Mouse (Mus musculus): ENCODE results near the gene Gm13271. TPM values are rescaled to one million over a fixed set of nuclear protein-coding genes. Genes with fewer than 3 reads are reported as not detected.
"Not testable (repeated sequence)": the region's sequence is repeated elsewhere in the genome, so short reads cannot be mapped to it uniquely, and the experiment has no call there.

Gm13271 gene
- polyA plus RNA-seq, 1 experiment from 2014 or later = not detected

DNA sequence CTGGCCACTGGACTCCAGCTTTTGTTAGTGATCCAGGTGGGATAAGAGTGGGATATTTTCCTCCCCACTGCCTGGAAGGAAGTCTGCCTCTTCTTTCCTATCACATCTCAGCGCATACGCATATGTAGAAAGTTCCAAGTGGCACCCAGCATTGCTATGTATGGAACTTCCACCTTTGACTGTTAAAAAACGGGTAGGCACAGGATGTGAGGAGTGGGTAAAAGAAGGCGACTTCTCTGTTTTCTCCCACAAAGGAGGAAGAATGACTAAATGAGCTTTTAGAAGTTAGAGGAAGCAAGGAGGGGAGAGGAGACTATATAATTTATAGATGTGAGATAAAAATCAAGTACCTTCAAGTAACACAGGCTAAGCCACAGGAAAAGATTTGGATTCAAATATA, 13.2 kb upstream of the Gm13271 start:
- Histone ChIP-seq H3K4me1 (no peaks in the 10 kb centered on the region), H3K36me3 (no peaks in the 10 kb centered on the region), H3K9me3 (no peaks in the 10 kb centered on the region), H3K27ac (no peak overlapping the region), H3K4me2 (replicated peaks) (no peak overlapping the region), H3K27me3 (replicated peaks) (no peaks in the 10 kb centered on the region), H3K4me3 (no peak overlapping the region), H3K9ac (no peak overlapping the region)
- 95% methylated on average over 4 of the region's 4 CpGs for WGBS
- no peak for ATAC-seq (ENCODE audit: low FRiP score, low read depth)

DNA sequence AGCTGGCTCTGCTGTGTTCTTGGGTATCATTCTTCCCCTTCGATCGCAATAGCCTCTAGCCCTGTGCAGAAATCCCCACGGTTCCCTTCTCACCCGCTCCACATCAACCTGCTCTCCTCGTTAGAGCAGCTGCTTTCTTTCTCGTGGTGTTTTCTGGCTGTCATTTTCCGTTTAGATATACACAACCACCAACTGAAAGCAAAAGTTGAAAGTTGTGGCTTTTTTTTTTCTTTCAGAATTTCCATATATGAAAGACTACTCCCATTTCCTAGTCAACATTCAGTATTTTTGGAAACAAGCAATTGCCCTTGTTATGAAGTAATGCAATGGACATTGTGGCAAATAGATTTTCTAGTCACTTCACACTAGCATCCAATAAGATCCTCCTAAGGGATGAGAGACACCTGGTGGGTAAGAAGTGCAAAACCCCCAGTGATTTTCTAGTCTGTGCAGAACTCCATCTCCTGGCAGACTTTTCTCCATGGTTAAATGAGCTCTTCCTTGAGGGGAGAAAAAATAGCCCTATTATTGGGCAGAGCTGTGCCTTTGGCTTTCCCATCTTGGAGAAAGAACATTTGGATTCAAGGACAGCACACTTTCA, 11.8 kb upstream of the Gm13271 start:
- H3K4me3 ChIP-seq = no peak overlapping the region
- H3K4me2 ChIP-seq (replicated peaks) = no peak overlapping the region
- no peak overlapping the region for H3K9ac ChIP-seq
- no peaks in the 10 kb centered on the region for H3K9me3 ChIP-seq
- no peaks in the 10 kb centered on the region for H3K36me3 ChIP-seq
- no peak for ATAC-seq (ENCODE audit: low FRiP score, low read depth)
- no peak overlapping the region for H3K27ac ChIP-seq
- 88% methylated on average over 7 of the region's 7 CpGs for whole genome bisulfite sequencing
- H3K27me3 ChIP-seq (replicated peaks) = no peaks in the 10 kb centered on the region
- H3K4me1 ChIP-seq = no peaks in the 10 kb centered on the region

DNA sequence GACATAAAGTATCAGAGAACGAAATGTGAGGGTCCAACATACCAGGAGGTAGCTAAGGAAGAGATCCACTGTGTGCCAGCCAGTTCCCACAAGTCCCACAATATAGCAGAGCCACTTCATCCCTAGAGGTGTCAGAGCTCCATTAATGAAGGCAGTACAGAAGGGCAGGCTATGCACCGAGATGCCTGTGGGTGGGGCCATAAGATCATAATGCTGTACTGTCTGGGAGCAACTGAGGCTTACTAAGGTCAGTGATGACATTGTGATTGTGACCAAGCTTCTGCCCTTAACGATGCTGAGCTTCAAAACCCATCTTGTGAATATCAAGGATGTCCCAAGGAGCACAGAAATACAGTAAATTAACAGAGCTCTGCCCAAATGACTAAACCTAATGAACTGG, 10.5 kb upstream of the Gm13271 start:
- no peak overlapping the region for H3K27ac ChIP-seq
- H3K4me3 ChIP-seq = no peak overlapping the region
- H3K9me3 ChIP-seq = no peaks in the 10 kb centered on the region
- no peaks in the 10 kb centered on the region for H3K27me3 ChIP-seq (replicated peaks)
- no peaks in the 10 kb centered on the region for H3K4me1 ChIP-seq
- H3K36me3 ChIP-seq = no peaks in the 10 kb centered on the region
- H3K9ac ChIP-seq = no peak overlapping the region
- no peak overlapping the region for H3K4me2 ChIP-seq (replicated peaks)
- no peak for ATAC-seq (ENCODE audit: low FRiP score, low read depth)
- WGBS = 72% methylated on average over 3 of the region's 3 CpGs

- Histone ChIP-seq H3K9ac (no peak overlapping the region), H3K4me3 (no peak overlapping the region), H3K27ac (no peak overlapping the region), H3K9me3 (no peaks in the 10 kb centered on the region), H3K36me3 (no peaks in the 10 kb centered on the region), H3K27me3 (replicated peaks) (no peaks in the 10 kb centered on the region), H3K4me2 (replicated peaks) (no peak overlapping the region), H3K4me1 (no peaks in the 10 kb centered on the region)
- WGBS = 65% methylated on average over 6 of the region's 6 CpGs
- no peak for ATAC-seq (ENCODE audit: low FRiP score, low read depth)
Observed at GRCm38 (mm10) chr4:88749926-88750325, 4.7 kb upstream of the Gm13271 start.

DNA sequence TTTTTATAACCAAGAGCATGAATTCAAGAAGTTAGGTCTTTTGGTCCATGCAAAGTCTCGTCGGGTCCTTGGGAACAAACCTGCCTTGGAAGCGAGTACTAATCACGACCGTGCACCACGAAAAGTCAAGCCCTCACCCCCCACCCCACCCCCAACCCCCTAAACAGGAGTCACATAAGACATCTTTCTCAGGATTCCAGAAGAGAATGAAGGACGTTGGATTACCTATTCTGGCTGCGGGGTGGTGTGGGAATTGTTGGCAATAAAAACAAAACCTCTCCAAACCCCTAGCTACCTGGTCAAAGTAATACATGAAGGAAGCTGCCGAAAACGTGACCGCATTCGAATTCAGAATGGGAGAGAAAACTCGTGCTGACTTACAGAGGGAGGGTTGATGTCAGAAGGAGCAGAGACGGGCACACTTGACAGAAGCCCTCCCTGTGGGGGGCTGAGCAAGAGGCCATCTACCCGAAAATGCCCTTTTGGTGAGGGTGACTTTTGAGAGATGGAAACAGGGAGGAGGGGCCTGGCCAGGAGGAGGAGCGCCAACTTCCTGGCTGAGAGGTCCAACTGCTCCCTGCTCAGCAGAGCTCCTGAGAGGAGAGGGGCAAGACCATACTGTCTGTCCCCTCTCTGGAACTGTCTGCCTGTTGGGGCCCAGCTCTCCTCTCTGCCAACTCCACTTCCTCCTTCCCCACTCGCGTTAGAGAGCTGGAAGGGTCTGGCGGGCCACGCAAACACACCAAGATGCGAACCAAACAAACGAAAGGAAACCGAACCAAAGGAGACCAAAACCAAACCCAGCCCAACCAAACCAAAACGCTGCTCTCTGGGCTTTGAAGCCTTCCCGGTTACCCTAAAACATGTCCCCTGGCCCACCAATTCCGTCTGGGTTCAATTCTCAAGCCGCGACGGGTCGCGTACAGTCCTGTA, 2.2 kb downstream of the Gm13271 start:
- 12% methylated on average over 29 of the region's 31 CpGs for WGBS
- H3K27me3 ChIP-seq (replicated peaks); H3K36me3 ChIP-seq; H3K27ac ChIP-seq; H3K9me3 ChIP-seq; H3K4me1 ChIP-seq: not testable (repeated sequence)
- peak; percentile 41; the same call in 1 of the 2 replicates for ATAC-seq (ENCODE audit: low FRiP score, low read depth)
- H3K4me3 ChIP-seq = peak overlapping the region; percentile 33
- H3K9ac ChIP-seq = peak overlapping the region; percentile 10; the same call in 1 of the 2 replicates
- peak overlapping the region; percentile 62 for H3K4me2 ChIP-seq (replicated peaks)

GRCm38 (mm10) chr4:88757628-88758031, 3.0 kb downstream of the Gm13271 start:
- under 1% methylated on average over 21 of the region's 21 CpGs for WGBS
- H3K36me3 ChIP-seq; H3K9me3 ChIP-seq; H3K4me1 ChIP-seq; H3K27ac ChIP-seq; H3K27me3 ChIP-seq (replicated peaks); H3K9ac ChIP-seq: not testable (repeated sequence)
- peak; percentile 100 for ATAC-seq (ENCODE audit: low FRiP score, low read depth)
- H3K4me3 ChIP-seq = peak overlapping the region; percentile 33
- H3K4me2 ChIP-seq (replicated peaks) = peak overlapping the region; percentile 62

DNA sequence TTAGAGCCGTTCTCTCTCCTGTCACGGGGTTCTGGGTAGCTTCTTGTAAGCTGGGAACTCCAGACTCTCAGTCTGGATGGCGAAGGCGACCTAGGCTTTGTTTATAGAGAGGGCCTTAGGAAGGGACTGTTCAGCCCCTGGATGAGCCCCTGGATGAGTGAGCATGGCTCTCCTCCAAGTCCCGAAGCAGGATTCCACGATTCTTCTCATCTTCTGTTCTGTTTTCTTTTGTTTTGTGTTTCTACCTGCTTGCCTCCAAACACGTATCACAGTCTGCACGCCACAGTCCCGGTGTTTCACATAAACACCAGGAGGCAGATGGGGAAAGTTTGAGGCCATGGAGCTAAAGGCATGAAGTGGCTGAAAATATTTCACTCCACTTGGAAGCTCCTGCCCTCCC, 4.1 kb downstream of the Gm13271 start:
- not testable (repeated sequence) for H3K27me3 ChIP-seq (replicated peaks); H3K9me3 ChIP-seq; H3K36me3 ChIP-seq; H3K9ac ChIP-seq; H3K4me3 ChIP-seq; H3K4me1 ChIP-seq; H3K4me2 ChIP-seq (replicated peaks); H3K27ac ChIP-seq; ATAC-seq (ENCODE audit: low FRiP score, low read depth)
- 92% methylated on average over 9 of the region's 9 CpGs for WGBS

DNA sequence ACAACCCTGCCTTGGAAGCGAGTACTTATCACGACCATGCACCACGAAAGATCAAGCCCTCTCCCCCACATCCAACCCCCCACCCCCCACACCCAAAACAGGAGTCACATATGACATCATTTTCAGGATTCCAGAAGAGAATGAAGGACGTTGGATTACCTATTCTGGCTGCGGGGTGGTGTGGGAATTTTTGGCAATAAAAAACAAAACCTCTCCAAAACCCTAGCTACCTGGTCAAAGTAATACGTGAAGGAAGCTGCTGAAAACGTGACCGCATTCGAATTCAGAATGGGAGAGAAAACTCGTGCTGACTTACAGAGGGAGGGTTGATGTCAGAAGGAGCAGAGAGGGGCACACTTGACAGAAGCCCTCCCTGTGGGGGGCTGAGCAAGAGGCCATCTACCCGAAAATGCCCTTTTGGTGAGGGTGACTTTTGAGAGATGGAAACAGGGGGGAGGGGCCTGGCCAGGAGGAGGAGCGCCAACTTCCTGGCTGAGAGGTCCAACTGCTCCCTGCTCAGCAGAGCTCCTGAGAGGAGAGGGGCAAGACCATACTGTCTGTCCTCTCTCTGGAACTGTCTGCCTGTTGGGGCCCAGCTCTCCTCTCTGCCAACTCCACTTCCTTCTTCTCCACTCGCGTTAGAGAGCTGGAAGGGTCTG, 5.1 kb downstream of the Gm13271 start, which contains the start of gene Gm13283:
Gene Gm13283, plus strand, starts transcription at position 510 of the 659 bp plus-strand sequence.
- not testable (repeated sequence) for H3K9ac ChIP-seq; H3K27ac ChIP-seq; H3K4me1 ChIP-seq; H3K9me3 ChIP-seq; ATAC-seq (ENCODE audit: low FRiP score, low read depth); H3K27me3 ChIP-seq (replicated peaks); H3K36me3 ChIP-seq
- 24% methylated on average over 11 of the region's 14 CpGs for WGBS
- Histone ChIP-seq H3K4me2 (replicated peaks) (peak within 1 kb of the TSS; percentile 59), H3K4me3 (peak within 1 kb of the TSS; percentile 27)

GRCm38 (mm10) chr4:88760431-88760830, 5.8 kb downstream of the Gm13271 start:
- H3K9me3 ChIP-seq; H3K4me1 ChIP-seq; H3K36me3 ChIP-seq; H3K27me3 ChIP-seq (replicated peaks); H3K9ac ChIP-seq; ATAC-seq (ENCODE audit: low FRiP score, low read depth); H3K27ac ChIP-seq: not testable (repeated sequence)
- WGBS = 0% methylated on average over 24 of the region's 28 CpGs
- Histone ChIP-seq H3K4me2 (replicated peaks) (peak overlapping the region; percentile 59), H3K4me3 (peak overlapping the region; percentile 27)

DNA sequence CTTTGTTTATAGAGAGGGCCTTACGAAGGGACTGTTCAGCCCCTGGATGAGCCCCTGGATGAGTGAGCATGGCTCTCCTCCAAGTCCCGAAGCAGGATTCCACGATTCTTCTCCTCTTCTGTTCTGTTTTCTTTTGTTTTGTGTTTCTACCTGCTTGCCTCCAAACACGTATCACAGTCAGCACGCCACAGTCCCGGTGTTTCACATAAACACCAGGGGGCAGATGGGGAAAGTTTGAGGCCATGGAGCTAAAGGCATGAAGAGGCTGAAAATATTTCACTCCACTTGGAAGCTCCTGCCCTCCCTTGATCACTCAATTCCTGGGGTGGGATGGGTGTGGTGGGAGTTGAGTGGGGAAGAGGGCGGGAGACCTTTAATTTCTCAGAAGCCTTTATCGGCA, 7.1 kb downstream of the Gm13271 start:
- not testable (repeated sequence) for H3K36me3 ChIP-seq; H3K27ac ChIP-seq; H3K4me1 ChIP-seq; H3K27me3 ChIP-seq (replicated peaks); H3K9ac ChIP-seq; H3K4me2 ChIP-seq (replicated peaks); H3K4me3 ChIP-seq; H3K9me3 ChIP-seq; ATAC-seq (ENCODE audit: low FRiP score, low read depth)
- WGBS = 82% methylated on average over 6 of the region's 8 CpGs

- WGBS = 63% methylated on average over 9 of the region's 9 CpGs
- not testable (repeated sequence) for H3K9ac ChIP-seq; H3K36me3 ChIP-seq; ATAC-seq (ENCODE audit: low FRiP score, low read depth); H3K9me3 ChIP-seq; H3K4me1 ChIP-seq; H3K27me3 ChIP-seq (replicated peaks); H3K4me2 ChIP-seq (replicated peaks); H3K27ac ChIP-seq; H3K4me3 ChIP-seq
Observed at GRCm38 (mm10) chr4:88762341-88762740, 7.7 kb downstream of the Gm13271 start.

- 4% methylated on average over 31 of the region's 42 CpGs for WGBS
- H3K4me2 ChIP-seq (replicated peaks) = peak overlapping the region; percentile 57
- not testable (repeated sequence) for H3K9me3 ChIP-seq; H3K27me3 ChIP-seq (replicated peaks); H3K27ac ChIP-seq; H3K9ac ChIP-seq; ATAC-seq (ENCODE audit: low FRiP score, low read depth); H3K36me3 ChIP-seq; H3K4me1 ChIP-seq
- H3K4me3 ChIP-seq = peak overlapping the region; percentile 27
Observed at GRCm38 (mm10) chr4:88763384-88764018, 8.8 kb downstream of the Gm13271 start.
